Mouse (Mus musculus): ENCODE data around the gene Bckdha. TPM values are rescaled to one million over a fixed set of nuclear protein-coding genes. Genes with fewer than 3 reads are reported as not detected.

Bckdha gene
- 30.5 and 38.0 TPM in 2 replicates for polyA plus RNA-seq (2014; fragmentation: Nextera tagmentation; extraction: Ambion mirVana)

GRCm38 (mm10) chr7:25658657-25659472 is at the start of gene Bckdha, which contains the start of gene Exosc5:
TSS of gene Bckdha (minus strand) at chr7:25658981.
TSS of gene Exosc5 (plus strand) at chr7:25659164.
- Histone ChIP-seq H3K27me3 (ENCODE audit: control insufficient read depth, insufficient read depth, low read length) (no peaks in the 10 kb centered on the region), H3K9me3 (ENCODE audit: control insufficient read depth, low read length) (no peaks in the 10 kb centered on the region), H3K36me3 (ENCODE audit: control insufficient read depth, insufficient read depth, low read length) (no peaks in the 10 kb centered on the region), H3K27ac (ENCODE audit: low read depth, low read length) (0 out of 2 replicates have a peak within 1 kb of the TSS, but pooled peaks have one; percentile 41), H3K4me2 (ENCODE audit: low read depth, low read length, severe bottlenecking) (peak within 1 kb of the TSS; percentile 79), H3K9ac (ENCODE audit: low read length) (peak within 1 kb of the TSS; percentile 66), H3K4me3 (ENCODE audit: low read depth, low read length) (peak within 1 kb of the TSS; percentile 67), H3K4me1 (replicated peaks; ENCODE audit: control insufficient read depth, insufficient read depth, low read length) (no peaks in the 10 kb centered on the region)
- ATAC-seq (replicated peaks; ENCODE audit: low FRiP score) (peak; percentile 99), DNase-seq (ENCODE audit: low spot score) (peak; percentile 98)
- WGBS: under 1% methylated on average over 50 of the region's 50 CpGs

GRCm38 (mm10) chr7:25707581-25708292 is 49.0 kb upstream of the Bckdha start:
- no peaks in the 10 kb centered on the region; the same call in 1 of the 2 replicates for H3K27me3 ChIP-seq (ENCODE audit: control insufficient read depth, insufficient read depth, low read length)
- no peak overlapping the region for H3K9ac ChIP-seq (ENCODE audit: low read length)
- 72% methylated on average over 15 of the region's 15 CpGs for WGBS
- H3K27ac ChIP-seq (ENCODE audit: low read depth, low read length): no peak overlapping the region
- no peak for DNase-seq (ENCODE audit: low spot score)
- no peak for ATAC-seq (replicated peaks; ENCODE audit: low FRiP score)
- no peaks in the 10 kb centered on the region; the same call in 1 of the 2 replicates for H3K36me3 ChIP-seq (ENCODE audit: control insufficient read depth, insufficient read depth, low read length)
- no peak overlapping the region for H3K4me2 ChIP-seq (ENCODE audit: low read depth, low read length, severe bottlenecking)
- peaks cover 4% of the 10 kb centered on the region; the same call in 1 of the 2 replicates for H3K4me1 ChIP-seq (replicated peaks; ENCODE audit: control insufficient read depth, insufficient read depth, low read length)
- no peak overlapping the region for H3K4me3 ChIP-seq (ENCODE audit: low read depth, low read length)
- no peaks in the 10 kb centered on the region for H3K9me3 ChIP-seq (ENCODE audit: control insufficient read depth, low read length)

- ATAC-seq (replicated peaks; ENCODE audit: low FRiP score) (no peak), DNase-seq (ENCODE audit: low spot score) (no peak)
- 72% methylated on average over 7 of the region's 7 CpGs for WGBS
- H3K27ac ChIP-seq (ENCODE audit: low read depth, low read length): no peak overlapping the region
- peaks cover 3% of the 10 kb centered on the region; the same call in 1 of the 2 replicates for H3K9me3 ChIP-seq (ENCODE audit: control insufficient read depth, low read length)
- no peaks in the 10 kb centered on the region; the same call in 1 of the 2 replicates for H3K27me3 ChIP-seq (ENCODE audit: control insufficient read depth, insufficient read depth, low read length)
- H3K4me2 ChIP-seq (ENCODE audit: low read depth, low read length, severe bottlenecking): no peak overlapping the region
- no peak overlapping the region for H3K9ac ChIP-seq (ENCODE audit: low read length)
- no peaks in the 10 kb centered on the region for H3K36me3 ChIP-seq (ENCODE audit: control insufficient read depth, insufficient read depth, low read length)
- H3K4me1 ChIP-seq (replicated peaks; ENCODE audit: control insufficient read depth, insufficient read depth, low read length): peaks cover 4% of the 10 kb centered on the region; the same call in 1 of the 2 replicates
- H3K4me3 ChIP-seq (ENCODE audit: low read depth, low read length): no peak overlapping the region
These were observed 47.9 kb upstream of the Bckdha start for GRCm38 (mm10) chr7:25706578-25707170.

- Histone ChIP-seq H3K27me3 (ENCODE audit: control insufficient read depth, insufficient read depth, low read length) (no peaks in the 10 kb centered on the region; the same call in 1 of the 2 replicates), H3K4me2 (ENCODE audit: low read depth, low read length, severe bottlenecking) (no peak overlapping the region), H3K36me3 (ENCODE audit: control insufficient read depth, insufficient read depth, low read length) (no peaks in the 10 kb centered on the region), H3K27ac (ENCODE audit: low read depth, low read length) (no peak overlapping the region), H3K9ac (ENCODE audit: low read length) (no peak overlapping the region), H3K9me3 (ENCODE audit: control insufficient read depth, low read length) (peaks cover 3% of the 10 kb centered on the region; the same call in 1 of the 2 replicates), H3K4me1 (replicated peaks; ENCODE audit: control insufficient read depth, insufficient read depth, low read length) (peaks cover 4% of the 10 kb centered on the region; the same call in 1 of the 2 replicates), H3K4me3 (ENCODE audit: low read depth, low read length) (no peak overlapping the region)
- no peak for DNase-seq (ENCODE audit: low spot score)
- WGBS: 68% methylated on average over 6 of the region's 6 CpGs
- ATAC-seq (replicated peaks; ENCODE audit: low FRiP score): no peak
These were observed 47.0 kb upstream of the Bckdha start for GRCm38 (mm10) chr7:25705801-25706251.

GRCm38 (mm10) chr7:25704716-25705364 is 46.1 kb upstream of the Bckdha start:
- Histone ChIP-seq H3K27ac (ENCODE audit: low read depth, low read length) (no peak overlapping the region), H3K9me3 (ENCODE audit: control insufficient read depth, low read length) (peaks cover 3% of the 10 kb centered on the region; the same call in 1 of the 2 replicates), H3K27me3 (ENCODE audit: control insufficient read depth, insufficient read depth, low read length) (no peaks in the 10 kb centered on the region; the same call in 1 of the 2 replicates), H3K4me3 (ENCODE audit: low read depth, low read length) (peak overlapping the region; percentile 24), H3K4me1 (replicated peaks; ENCODE audit: control insufficient read depth, insufficient read depth, low read length) (peaks cover 3% of the 10 kb centered on the region; the same call in 1 of the 2 replicates), H3K4me2 (ENCODE audit: low read depth, low read length, severe bottlenecking) (peak overlapping the region; percentile 55), H3K36me3 (ENCODE audit: control insufficient read depth, insufficient read depth, low read length) (no peaks in the 10 kb centered on the region), H3K9ac (ENCODE audit: low read length) (peak overlapping the region; percentile 16; the same call in 1 of the 2 replicates)
- peak; percentile 73 for DNase-seq (ENCODE audit: low spot score)
- peak; percentile 63 for ATAC-seq (replicated peaks; ENCODE audit: low FRiP score)
- WGBS: 2% methylated on average over 28 of the region's 37 CpGs

- no peak overlapping the region for H3K4me2 ChIP-seq (ENCODE audit: low read depth, low read length, severe bottlenecking)
- H3K36me3 ChIP-seq (ENCODE audit: control insufficient read depth, insufficient read depth, low read length): no peaks in the 10 kb centered on the region
- DNase-seq (ENCODE audit: low spot score): no peak
- H3K27me3 ChIP-seq (ENCODE audit: control insufficient read depth, insufficient read depth, low read length): no peaks in the 10 kb centered on the region; the same call in 1 of the 2 replicates
- H3K4me1 ChIP-seq (replicated peaks; ENCODE audit: control insufficient read depth, insufficient read depth, low read length): no peaks in the 10 kb centered on the region
- no peak overlapping the region for H3K9ac ChIP-seq (ENCODE audit: low read length)
- 17% methylated on average over 10 of the region's 10 CpGs for WGBS
- no peak overlapping the region for H3K27ac ChIP-seq (ENCODE audit: low read depth, low read length)
- H3K4me3 ChIP-seq (ENCODE audit: low read depth, low read length): no peak overlapping the region
- ATAC-seq (replicated peaks; ENCODE audit: low FRiP score): peak; percentile 45; the same call in 1 of the 2 replicates
- H3K9me3 ChIP-seq (ENCODE audit: control insufficient read depth, low read length): peaks cover 3% of the 10 kb centered on the region; the same call in 1 of the 2 replicates
These were observed 45.2 kb upstream of the Bckdha start for GRCm38 (mm10) chr7:25703793-25704494.

- Histone ChIP-seq H3K9me3 (ENCODE audit: control insufficient read depth, low read length) (peaks cover 3% of the 10 kb centered on the region; the same call in 1 of the 2 replicates), H3K4me1 (replicated peaks; ENCODE audit: control insufficient read depth, insufficient read depth, low read length) (no peaks in the 10 kb centered on the region), H3K9ac (ENCODE audit: low read length) (no peak overlapping the region), H3K27ac (ENCODE audit: low read depth, low read length) (no peak overlapping the region), H3K36me3 (ENCODE audit: control insufficient read depth, insufficient read depth, low read length) (no peaks in the 10 kb centered on the region), H3K27me3 (ENCODE audit: control insufficient read depth, insufficient read depth, low read length) (no peaks in the 10 kb centered on the region; the same call in 1 of the 2 replicates), H3K4me3 (ENCODE audit: low read depth, low read length) (no peak overlapping the region), H3K4me2 (ENCODE audit: low read depth, low read length, severe bottlenecking) (no peak overlapping the region)
- DNase-seq (ENCODE audit: low spot score) (no peak), ATAC-seq (replicated peaks; ENCODE audit: low FRiP score) (no peak)
- 91% methylated on average over 2 of the region's 2 CpGs for WGBS
These were observed 43.6 kb upstream of the Bckdha start for GRCm38 (mm10) chr7:25702350-25702749.
